Mouse (Mus musculus): ENCODE measurements around the gene Sec16b.

Gene Sec16b

GRCm38 (mm10) chr1:157558145-157558544 is 51.6 kb downstream of the Sec16b start:
- in situ Hi-C loops (cut with MboI), result no loop called here

DNA sequence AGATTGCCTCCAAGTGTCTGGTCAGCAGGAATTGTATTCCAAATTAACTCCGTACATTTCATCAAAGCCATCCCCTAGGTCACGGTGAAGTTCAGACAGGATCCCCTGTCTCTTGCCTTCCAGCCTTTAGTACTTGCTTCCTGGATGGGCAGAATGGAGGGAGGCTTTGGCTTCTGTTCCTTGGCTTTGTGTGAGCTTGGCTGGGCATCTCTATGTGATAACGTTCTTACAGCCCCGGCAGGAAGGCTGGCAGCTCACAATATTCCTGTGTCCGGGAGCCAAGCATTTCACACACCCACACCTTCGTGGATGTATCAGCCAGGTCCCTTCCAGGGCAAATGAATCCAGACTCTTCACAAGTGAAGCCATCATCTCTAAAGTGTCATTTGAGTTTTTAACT is 53.5 kb downstream of the Sec16b start:
- in situ Hi-C loops (cut with MboI), result no loop called here

- in situ Hi-C loops (cut with MboI), result no loop called here
These were observed 54.3 kb downstream of the Sec16b start for GRCm38 (mm10) chr1:157560654-157561386.

DNA sequence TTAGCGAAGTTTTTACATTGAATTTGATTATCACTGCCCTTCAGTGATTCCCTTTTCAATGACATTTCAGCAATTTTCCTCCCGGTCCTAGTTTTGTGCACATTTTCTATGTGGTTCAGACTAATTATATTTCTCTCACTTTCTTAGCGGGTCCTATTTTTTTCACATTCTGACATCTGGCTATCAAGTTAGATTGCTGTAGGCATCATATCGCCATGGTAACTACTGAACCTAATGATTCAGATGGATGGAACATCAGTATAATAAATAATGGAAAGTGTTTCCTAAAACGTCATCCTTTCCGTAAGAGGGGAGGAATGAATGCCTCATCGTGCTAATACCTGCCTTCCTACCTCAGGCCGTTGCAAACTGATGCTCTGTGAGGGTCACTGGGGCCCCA is 61.3 kb downstream of the Sec16b start:
- in situ Hi-C loops (cut with MboI), result no loop called here

DNA sequence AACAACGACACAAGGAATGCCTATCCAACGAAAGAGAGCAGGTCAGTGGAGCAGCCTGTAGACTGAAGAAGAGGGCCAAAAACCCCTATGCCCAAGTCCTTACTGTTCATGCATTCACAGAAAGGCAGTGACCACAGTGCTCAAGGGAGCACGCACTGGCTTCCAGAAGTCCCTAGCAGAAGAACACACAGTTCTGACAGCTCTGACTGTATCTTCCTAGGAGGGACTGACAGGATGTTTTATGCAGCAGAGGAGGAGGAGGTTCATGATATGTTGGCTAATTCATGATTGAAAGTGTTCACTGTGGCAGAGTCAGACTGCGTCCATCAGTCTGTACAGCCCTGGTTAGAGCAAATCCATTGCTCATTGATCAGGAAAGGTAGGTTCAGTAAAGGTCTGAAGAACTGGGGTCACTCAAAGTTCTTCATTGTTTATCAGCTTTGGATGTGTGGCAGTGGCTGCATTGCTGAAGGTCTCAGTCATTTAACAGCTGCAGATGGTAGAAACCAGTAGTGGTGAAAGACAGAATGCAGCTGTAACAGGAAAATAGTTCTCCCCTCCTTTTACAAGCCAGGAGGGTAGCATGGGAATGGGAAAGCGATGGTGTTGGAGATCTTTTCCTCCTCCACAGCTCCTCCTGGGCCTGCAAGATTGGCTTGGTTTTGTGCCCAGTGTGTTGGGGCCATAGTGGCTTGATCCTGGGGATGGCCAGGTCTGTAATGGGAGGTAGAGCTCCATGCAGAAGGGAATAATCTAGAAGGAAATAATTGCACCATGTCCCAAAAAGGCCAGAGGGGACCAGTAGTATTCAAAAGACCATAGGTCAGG is 62.9 kb downstream of the Sec16b start:
- in situ Hi-C loops (cut with MboI), result no loop called here

DNA sequence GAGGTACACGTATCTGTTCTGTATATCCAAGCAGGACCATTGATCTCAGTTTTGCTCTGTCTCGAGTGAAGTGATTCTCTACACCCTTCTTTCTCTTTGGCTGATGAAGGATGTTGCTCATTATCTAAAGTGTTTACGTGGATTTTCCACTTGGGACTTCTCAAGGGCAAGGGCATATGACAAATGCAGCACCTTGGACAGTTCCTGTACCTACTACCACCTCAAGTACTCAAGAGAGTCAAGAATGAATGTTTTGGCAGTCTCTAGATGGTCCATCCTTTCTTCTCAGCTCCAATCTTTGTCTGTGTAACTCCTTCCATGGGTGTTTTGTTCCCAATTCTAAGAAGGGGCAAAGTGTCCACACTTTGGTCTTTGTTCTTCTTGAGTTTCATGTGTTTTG is 68.8 kb downstream of the Sec16b start:
- in situ Hi-C loops (cut with MboI), result no loop called here

GRCm38 (mm10) chr1:157578336-157578735 is 71.8 kb downstream of the Sec16b start:
- in situ Hi-C loops (cut with MboI), result no loop called here

DNA sequence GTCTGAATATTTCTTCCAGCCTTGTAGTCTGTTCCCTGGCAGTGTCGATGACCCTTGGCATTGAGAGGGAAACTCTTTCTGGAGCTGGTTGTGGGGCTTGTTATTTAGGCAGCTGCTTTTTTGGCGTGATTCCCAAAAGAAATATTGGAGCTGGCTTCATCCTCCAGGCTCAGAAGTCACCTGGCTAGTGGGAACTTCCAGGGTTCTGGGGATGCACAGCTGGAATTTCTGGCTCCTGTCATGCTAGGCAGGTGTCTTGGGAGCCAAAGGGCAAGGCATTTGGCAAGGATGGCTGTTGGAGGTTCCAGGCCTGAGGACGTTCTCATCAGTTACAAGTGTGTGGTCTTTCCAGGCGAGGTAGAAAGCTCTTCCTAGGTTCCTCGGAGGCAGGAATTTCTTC is 80.0 kb downstream of the Sec16b start:
- in situ Hi-C loops (cut with MboI), result no loop called here

- in situ Hi-C loops (cut with MboI), result no loop called here
These were observed 85.5 kb downstream of the Sec16b start for GRCm38 (mm10) chr1:157592039-157592438.

GRCm38 (mm10) chr1:157594561-157594960 is 88.0 kb downstream of the Sec16b start:
- in situ Hi-C loops (cut with MboI), result no loop called here

DNA sequence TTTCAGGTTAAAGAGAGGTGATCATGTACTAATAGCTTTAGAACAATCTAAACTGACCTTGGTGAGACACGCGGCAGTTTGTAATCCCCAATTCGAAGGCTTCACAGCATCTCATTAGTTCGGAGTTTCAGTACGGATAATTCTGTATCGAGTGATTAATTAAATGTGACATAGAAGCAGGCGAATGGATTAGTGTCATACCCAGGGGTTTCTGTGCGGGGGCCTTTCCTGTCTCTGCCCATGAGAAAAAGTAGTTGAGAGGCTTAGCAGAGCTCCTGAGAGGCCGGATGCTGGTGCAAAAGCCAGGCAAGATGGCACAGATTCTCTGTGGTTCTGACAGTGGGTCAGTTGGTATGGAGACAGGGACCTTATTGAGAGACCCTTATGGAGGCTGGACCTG is 88.6 kb downstream of the Sec16b start:
- in situ Hi-C loops (cut with MboI), result no loop called here

GRCm38 (mm10) chr1:157604513-157604912 is 98.0 kb downstream of the Sec16b start:
- in situ Hi-C loops (cut with MboI), result no loop called here
